Mouse (Mus musculus): Measurements from ENCODE around the gene Ccdc14.
"Not testable (repeated sequence)": the region's sequence is repeated elsewhere in the genome, so short reads cannot be mapped to it uniquely, and the experiment has no call there.

Gene Ccdc14

DNA sequence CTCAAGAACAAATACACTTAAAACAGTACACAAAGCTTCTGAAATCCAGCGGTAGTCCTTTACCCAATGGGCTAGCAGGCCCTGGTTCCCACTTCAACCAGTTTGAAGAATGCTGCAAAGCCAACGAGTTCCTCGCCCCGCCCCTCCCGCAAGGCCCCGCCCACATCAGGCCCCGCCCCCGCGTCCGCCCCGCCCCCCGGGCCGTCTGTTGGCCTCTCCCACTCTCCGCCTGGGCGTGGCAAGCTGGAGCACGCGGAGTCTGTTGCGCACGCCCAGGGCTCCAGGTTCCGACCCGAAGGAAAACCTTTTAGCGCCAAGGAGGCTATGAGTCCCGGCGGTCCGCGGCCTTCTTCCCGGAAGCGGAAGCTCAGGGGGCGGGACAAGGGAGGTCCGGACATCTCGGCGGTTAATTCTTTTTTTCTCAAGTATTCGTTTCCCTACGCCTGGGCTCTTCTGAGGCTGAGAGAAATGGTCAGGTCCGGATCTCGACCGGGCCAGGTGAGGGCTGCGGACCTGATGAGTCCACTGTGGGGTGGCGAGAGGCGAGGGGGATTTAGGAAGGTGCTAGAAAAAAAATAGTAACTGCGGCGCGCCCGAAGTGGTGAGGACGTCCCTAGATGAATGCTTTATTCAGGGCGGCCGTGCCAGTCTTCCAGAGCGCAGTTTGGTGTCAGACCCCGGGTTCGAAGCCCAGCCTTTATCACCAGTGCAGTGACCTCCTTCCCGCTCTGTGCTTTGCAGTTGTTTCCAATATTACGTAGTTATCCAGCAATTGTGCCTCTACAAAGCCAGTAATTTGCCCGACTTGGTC lies at the start of gene Ccdc14:
TSS of gene Ccdc14 (plus strand) at position 283 of the 811 bp plus-strand sequence.
- in situ Hi-C loops (cut with MboI, MseI) = no loop called here

DNA sequence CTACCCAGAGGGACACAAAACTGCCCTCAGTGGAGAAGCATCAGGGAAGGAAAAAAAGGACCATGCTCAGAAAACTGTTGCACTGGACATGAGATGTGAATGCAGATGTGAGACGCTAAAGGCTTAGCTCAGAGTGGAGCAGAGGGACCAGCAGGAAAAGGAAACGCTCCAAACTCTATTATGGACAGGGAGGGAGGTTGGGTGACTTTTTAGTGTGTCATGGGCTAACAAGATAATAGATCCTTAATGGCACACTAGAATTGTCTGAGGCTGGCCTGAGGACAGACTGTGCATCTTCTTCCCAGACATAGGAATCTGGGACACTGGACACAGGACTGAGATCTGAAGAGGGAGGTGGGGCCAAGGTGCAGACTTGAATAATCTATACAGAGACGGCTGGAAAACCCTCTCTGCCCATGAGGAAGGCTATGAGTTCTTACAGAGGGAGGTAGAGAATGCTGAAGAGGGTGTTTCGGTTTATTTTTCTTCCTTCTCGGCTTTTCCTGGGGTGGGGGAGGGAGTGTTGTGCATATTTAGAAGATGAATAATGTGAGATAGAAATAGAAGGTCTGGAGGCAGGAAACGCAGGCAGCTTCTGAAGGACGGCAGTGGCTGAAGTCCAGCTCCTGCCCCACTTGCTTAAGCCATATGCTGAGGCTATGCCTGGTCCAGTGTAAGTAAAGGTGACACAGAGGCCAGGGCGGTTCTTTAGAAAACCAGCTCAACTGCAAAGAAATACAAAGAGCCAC lies 46.7 kb upstream of the Ccdc14 start:
- in situ Hi-C loops (cut with MboI, MseI) = no loop called here

DNA sequence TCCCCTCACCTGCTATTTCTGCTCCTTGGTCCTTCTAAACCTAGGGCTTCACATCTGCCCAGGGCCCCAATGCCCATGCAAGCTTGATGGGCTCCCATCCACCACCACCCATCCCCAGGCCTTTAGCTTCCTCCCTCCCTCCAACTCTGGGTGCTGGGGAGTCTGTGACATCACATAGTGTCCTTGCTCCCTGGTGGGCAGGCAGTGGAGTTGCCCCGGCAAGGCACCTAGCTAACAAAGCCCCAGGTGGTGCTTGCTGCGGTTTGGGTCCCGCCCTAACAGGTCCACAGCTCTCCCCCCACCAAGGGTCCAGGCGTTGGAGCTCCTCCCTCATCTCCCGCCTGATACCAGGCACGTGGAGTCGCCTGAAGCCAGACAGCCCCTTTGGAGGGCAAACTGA lies 40.8 kb upstream of the Ccdc14 start, which contains the start of gene Ropn1:
TSS of gene Ropn1 (plus strand) at position 301 of the 400 bp plus-strand sequence.
- in situ Hi-C loops (cut with MboI, MseI) = no loop called here

DNA sequence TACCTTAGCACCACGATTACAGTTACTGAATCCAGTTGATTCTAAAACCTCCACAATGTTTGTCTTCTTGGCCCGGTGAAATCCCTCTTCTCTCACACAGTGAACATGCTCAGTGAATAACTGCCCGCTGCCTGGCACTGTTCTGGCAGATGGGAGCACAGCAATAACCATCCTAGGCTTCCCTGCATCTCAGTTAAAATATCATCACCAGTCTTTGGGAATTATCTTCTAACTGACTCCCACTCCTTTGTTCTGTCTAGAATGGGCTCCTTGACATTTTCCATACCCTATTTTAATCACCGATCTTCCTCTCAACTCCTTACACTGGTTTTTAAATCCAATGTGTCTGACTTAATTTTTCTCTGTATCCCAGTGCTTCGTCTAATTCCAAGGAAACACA lies 37.4 kb upstream of the Ccdc14 start:
- in situ Hi-C loops (cut with MboI, MseI) = no loop called here

DNA sequence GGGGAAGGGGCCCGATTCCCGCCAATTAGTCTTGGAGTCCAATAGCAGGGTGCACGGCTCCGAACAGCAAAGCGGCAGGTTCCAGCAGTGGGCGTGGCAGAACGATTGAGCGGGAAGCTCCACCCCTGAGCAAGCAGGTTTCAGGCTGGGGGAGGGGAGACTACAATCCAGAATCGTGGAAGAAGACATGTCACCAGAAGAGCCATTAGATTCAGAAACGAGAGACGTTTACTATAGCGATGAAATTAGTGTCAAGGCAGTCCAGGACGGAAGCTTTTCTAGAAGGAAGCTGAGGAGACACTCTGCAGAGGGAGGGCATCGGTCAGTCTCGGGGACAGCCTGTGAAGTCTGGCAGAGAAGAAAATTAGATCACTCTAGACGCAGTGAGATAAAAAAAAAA lies 32.9 kb upstream of the Ccdc14 start:
- in situ Hi-C loops (cut with MboI, MseI) = not testable (repeated sequence)

DNA sequence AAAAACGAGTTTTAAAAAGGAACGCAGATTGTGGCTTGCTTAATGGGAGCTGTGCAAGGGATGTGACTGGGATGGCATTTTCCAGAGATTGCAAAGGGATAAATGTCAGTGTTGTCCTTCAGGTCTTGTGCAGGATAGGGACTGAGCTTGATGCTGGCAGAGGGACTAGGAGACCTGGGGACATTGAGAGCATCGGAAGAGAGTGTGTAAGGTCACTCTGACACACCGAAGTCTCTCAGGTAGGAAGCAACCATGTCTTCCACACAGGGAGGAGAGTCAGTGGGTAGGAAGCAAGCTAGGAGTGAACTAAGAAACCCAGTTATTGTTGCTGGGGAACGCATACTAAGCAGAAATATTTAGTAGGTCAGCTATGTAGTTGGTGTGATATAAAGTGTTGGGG lies 32.4 kb upstream of the Ccdc14 start:
- in situ Hi-C loops (cut with MboI, MseI) = no loop called here

DNA sequence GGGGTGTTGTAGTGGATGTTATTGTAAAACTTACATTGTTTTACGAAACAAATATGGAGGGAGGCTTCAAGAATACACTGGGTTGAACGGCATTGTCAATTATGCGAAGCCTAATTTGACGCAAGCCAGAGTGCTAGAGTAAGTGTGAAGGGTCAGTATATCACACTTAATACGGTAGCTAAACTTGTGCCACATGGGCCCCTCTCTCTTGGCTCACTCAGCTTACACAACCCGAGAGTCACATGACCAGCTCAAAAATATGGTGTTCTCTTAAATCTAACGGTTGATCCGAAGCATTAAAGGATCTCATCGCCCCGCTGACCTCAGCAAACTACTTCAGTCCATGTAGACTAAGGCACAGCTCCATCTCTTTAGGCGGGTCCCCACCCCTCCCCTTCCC lies 32.0 kb upstream of the Ccdc14 start:
- in situ Hi-C loops (cut with MboI, MseI) = no loop called here

DNA sequence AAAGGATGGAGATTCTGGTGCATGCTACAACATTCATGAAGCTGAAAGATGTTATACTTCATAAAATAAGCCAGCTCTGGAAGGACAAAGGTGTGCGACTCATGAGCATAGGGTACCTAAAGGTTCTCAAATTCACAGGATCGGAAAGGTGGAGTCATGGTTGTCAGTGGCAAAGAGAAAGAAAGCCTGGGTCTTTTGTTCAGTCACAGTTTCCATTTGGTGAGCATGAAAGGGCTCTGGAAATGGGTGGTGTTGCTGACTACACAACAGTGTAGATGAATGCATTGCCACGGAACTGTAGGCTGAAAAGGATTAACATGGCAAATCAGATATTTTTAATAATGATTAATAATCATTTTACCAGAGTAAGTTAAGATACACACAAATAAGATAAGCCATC lies 25.9 kb upstream of the Ccdc14 start:
- in situ Hi-C loops (cut with MboI, MseI) = no loop called here

DNA sequence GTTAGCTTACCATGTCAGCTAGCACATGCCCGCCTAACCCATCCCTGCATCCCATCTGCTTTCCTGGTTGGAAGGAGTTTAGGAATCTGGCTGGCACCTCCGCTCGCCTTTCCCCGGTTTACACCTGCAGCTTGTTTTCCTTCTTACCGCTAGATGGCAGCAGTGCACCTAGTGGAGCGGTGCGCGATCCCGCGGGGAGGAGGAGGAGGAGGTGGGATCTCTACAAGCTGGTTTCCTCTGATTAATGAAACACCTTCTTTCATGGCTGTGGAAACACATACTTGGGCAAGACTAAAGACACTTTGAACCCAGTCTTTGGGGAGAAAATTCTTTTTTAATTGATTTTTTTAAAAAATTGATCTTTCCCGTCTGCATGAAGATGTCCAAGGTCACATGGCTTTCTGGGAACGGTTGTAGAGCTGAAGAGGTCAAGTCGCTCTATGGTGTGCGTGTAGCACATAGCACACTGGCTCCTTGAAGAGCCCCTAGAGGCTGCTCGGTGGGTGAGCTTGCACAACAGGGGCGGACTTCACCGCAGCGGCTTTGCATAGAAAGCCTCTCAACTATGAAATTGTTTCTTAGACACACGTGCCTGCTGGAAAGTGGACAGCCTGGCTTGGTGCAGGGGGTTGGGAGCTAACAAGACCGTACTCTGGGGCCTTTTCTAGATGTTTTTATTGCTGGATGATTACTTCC lies 23.2 kb upstream of the Ccdc14 start:
- in situ Hi-C loops (cut with MboI, MseI) = no loop called here

DNA sequence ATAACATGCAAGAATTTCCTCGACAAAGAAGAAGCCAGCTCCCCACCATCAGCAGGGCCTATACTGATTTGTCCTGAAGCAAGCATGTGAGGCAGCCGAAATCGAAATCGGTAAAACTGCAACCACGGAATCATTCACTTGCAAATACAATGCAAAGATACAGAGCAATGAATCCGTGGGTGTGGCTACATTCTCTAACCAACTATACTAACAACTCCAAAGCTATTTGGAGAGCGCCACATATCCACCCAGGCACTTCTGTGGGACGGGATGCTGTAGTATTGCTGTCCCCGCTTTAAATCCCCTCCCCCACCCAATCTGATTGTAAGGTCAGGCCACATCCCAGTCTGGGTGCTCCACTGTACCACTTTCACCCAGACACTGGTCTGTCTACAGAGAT lies 22.1 kb upstream of the Ccdc14 start:
- in situ Hi-C loops (cut with MboI, MseI) = no loop called here

DNA sequence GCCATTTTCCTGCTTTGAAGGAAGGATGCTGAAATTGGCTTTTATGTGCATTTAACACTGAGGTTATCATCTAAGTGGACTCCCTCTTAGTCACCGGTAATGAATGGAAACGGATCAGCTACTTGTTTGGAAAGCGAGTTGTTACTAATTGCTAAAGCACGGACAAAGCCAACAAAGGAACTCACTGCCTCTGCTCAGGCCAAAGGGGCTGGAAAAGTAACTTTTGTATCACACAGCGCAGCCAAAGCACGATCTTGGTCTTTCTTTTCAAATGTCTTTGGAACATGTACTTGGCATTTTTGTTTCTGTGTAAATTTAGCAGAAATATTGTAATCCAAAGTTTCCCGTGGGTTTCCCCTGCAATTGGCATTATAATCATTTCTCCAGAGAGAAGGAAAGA lies 18.4 kb upstream of the Ccdc14 start:
- in situ Hi-C loops (cut with MboI, MseI) = no loop called here

DNA sequence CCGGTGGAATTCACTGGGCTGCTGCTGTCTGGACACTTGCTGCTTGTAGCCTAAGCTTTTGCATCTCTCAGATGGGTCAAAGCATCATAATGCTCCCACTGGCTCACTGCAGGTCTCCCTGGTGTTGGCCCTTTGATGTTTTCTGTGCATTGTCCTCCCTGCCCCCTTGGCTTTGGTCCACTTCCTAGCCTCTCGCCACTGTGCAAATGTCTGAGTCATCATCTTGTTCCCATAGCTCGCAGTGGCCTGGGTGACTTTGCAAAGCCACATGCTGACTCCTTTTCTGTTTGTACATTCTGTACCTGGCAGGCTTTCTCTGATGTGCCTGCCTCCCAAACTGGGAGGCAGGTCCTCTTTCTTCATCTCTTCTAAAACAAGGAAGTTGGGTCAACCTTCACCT lies 17.6 kb upstream of the Ccdc14 start:
- in situ Hi-C loops (cut with MboI, MseI) = no loop called here

DNA sequence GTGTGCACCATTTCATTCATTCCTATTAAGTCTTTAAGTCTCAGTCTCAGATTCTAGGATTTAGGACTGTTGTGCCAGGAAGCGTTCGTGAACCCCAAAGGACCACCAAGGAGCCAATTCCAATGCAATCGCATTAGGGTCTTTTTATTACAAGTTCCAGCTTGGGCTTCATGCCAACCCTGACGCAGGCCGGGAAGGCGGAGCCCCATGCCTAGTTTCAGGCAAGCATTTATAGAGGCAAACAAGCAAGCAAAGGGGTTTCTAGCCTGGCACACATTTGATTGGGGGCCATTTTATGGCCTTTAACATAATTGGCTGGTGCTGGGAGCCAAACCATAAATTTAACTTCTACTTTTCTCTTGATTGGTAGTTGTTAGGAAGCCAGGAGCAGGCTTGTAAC lies 16.1 kb upstream of the Ccdc14 start:
- in situ Hi-C loops (cut with MboI, MseI) = no loop called here

DNA sequence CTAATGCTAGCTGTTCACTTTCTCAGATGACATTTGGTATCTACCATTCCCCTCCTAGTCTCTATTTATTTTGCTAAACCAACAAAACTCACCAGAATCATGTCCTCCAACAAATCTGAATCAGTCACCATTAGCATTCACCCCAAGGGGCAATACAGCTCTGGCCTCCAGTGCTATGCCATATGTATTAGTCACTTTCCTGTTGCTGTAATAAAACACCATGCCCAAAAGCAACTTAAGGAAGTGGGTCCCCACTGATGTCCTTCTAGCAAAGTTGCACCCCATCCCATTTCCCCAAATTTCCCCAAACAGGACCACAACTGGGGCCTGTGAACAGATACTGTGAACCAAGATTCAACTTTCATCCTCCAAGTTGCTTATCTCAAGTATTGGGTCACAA lies 8.6 kb upstream of the Ccdc14 start:
- in situ Hi-C loops (cut with MboI, MseI) = no loop called here

DNA sequence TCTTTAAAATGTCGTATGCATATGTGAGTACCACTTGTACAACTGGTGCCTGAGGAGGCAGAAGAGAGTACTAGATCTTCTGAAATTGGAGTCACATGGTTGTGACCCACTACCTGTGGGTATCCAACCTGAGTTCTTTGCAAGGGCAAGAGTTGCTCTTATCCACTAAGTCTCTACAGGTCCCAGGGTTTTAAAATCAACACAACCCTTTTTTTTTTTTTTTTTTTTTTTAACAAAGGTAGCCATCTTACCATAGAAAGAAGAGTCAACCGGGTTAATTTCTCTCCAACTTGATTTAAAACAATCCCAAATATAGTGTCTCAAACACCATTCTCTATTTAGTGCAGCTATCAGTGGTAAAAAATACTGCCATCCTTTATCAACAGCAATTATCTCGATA lies 537 bp upstream of the Ccdc14 start:
- in situ Hi-C loops (cut with MboI, MseI) = no loop called here

DNA sequence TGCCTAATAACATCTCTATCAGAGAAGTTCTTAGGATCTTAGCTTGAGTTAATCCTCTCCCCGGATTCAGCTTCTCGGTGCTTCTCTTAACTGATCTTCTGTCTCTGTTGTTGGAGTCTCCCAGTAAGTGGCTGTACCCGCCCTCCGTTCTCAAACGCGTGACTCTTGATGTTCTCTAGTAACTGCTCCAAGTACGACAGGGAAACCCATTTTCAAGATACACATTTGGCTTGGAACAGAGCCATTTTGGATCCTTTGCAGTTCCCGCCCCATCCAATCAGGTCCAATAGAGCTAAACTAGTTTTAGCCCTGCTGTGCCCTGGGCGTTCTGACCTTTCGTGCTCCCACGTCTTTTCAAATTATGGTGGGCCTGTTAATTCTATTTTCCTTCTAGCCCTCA lies 740 bp downstream of the Ccdc14 start:
- in situ Hi-C loops (cut with MboI, MseI) = no loop called here

DNA sequence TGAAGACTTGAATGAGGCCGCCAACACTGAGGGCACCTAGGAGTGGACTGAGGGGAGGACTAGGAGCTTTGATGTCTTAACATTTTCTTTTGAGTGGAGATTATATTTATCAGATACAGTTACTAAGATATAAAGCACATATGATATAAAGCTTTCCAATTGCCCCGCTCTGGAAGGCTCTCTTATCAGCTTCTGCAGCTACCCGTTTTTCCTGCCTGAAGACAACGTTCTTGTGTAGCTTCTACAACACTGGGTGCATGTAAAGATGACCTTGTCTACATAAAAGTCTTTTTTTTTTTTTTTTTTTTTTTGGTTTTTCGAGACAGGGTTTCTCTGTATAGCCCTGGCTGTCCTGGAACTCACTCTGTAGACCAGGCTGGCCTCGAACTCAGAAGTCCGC lies 4.1 kb downstream of the Ccdc14 start:
- in situ Hi-C loops (cut with MboI, MseI) = no loop called here

DNA sequence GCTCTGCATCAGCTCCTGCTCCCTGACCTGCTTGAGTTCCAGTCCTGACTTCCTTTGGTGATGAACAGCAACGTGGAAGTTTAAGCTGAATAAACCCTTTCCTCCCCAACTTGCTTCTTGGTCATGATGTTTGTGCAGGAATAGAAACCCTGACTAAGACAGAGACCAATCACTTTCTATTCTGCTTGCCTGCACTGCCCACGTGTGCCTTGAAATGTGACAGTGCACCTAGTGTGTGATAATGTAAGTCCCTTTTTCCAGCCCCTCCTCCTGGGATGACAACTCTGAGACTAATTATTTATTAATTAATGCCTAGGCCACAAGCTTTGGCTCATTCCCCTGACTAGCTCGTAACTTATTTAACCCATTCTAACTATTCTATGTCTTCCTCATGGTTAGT lies 8.3 kb downstream of the Ccdc14 start:
- in situ Hi-C loops (cut with MboI, MseI) = not testable (repeated sequence)

DNA sequence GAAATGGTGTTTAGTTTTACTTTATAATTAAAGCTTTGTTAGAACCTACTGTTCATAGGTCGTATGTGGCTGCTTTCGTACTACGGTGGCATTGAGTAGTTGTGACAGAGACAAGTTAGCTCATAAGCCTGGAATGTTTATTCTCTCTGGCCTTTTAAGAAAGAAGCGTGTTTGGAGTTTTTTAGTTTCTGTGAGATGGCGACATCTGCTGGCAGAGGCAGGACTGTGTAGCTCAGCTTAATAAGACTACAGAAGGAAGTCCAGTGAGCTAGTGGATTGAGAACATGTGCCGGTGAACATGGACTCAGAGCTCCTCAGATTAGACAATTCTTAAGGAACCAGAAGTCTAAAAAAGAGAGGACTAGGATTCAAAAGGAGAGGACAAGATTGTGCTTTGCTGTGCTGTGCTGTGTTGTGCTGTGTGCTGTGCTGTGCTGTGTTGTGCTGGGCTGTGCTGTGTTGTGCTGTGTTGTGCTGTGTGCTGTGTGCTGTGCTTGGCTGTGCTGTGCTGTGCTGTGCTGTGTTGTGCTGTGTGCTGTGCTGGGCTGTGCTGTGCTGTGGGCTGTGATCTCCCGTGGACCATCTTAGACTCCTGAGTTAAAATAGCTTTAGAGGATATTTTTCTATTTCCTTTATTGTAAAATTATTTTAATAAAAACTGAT lies 9.9 kb downstream of the Ccdc14 start:
- in situ Hi-C loops (cut with MboI, MseI) = no loop called here

DNA sequence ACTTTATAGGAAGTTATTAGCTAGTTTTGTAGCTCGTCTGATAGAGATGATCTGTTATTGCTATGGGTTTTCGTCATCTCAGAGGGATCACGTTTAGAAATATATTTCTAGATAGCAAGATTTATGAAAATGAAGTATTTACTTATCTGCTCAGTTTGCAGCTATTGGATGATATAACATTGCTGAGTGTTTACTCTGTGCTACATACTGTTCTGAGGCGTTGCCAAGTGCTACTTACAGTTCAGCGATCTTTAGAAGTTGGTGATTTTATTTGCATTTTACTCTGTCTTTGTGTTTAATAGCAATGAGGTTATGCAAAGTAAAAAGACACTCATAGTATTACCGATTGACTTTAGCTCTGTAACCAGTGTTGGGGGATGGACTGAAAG lies 10.4 kb downstream of the Ccdc14 start:
- in situ Hi-C loops (cut with MboI, MseI) = no loop called here

DNA sequence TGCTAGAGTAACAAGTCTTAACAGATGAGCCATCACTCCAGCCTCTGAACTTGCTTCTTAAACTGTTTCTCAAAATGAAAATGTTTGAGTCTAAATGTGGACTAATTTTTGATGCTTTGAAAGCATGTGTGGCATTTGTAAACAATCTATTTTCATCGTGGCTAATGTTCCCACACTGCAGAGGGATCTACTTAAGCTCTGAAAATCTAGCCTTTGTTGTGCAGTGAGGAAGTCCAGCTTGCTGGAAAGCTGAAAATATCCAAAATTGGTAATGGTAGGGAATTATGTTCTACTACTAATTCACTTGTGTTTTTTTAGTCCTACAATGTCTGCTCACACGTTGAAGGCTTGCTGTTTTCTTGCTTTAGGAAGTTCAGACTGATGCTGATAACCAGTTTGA lies 15.6 kb downstream of the Ccdc14 start:
- in situ Hi-C loops (cut with MboI, MseI) = no loop called here

DNA sequence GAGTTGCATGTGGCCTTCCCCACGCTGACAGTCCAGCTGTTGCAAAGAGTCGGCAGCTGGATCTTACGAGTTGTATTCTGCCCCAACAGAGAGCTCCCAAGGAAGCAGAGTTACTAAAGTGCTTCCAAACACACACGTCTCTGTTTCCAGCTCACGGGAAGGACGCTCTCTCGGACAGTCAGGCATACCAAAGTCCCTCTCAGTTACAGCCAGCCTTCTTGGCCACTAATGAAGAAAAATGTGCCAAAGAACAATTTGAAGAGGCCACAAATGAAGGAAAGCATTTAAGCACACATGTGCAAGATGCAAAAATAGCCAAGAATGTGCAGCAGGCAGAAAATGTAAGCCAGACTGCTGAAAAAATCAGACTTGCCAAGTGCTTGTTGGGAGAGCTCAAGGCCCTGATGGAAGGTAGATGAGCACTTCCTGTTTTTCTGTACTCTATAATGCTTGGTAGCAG lies 16.1 kb downstream of the Ccdc14 start:
- in situ Hi-C loops (cut with MboI, MseI) = no loop called here
